Mouse (Mus musculus) cerebellum, adult 2 months (tissue): ENCODE data around the gene Usp6nl.

Source experiments
- CTCF ChIP-seq: fragments of 200-500 bp; IDR thresholded peaks from 2 replicates; pipeline ENCODE4 v1.5.1; 2011; ENCODE audit warnings: low read depth, mild to moderate bottlenecking, control low read depth, low read length, moderate library complexity, borderline replicate concordance; ENCODE audit not compliant: insufficient read depth
- POLR2A ChIP-seq: fragments of 200-500 bp; IDR thresholded peaks from 2 replicates; pipeline ENCODE4 v1.6.1; 2011; ENCODE audit warnings: low read length, control low read depth, borderline replicate concordance; ENCODE audit not compliant: insufficient read depth

GRCm38 (mm10) chr2:6445858-6446257, 123.4 kb downstream of the Usp6nl start:
- TF ChIP-seq POLR2A (no peak), CTCF (no peak)
